Mouse (Mus musculus): ENCODE results near the gene Rheb.
"Not testable (repeated sequence)": the region's sequence is repeated elsewhere in the genome, so short reads cannot be mapped to it uniquely, and the experiment has no call there.

Gene Rheb

GRCm38 (mm10) chr5:24841662-24842273 lies 656 bp downstream of the Rheb start:
- DNase-seq (ENCODE audit: low read depth, low spot score) = no peak

GRCm38 (mm10) chr5:24840975-24841431 lies 1.4 kb downstream of the Rheb start:
- DNase-seq (ENCODE audit: low read depth, low spot score) = no peak

- no peak for DNase-seq (ENCODE audit: low read depth, low spot score)
Observed at GRCm38 (mm10) chr5:24834491-24834890, 7.9 kb downstream of the Rheb start.

GRCm38 (mm10) chr5:24831912-24832311 lies 10.5 kb downstream of the Rheb start:
- DNase-seq (ENCODE audit: low read depth, low spot score) = no peak

- no peak for DNase-seq (ENCODE audit: low read depth, low spot score)
Observed at GRCm38 (mm10) chr5:24828446-24828845, 14.0 kb downstream of the Rheb start.

- DNase-seq (ENCODE audit: low read depth, low spot score) = no peak
Observed at GRCm38 (mm10) chr5:24827173-24827572, 15.3 kb downstream of the Rheb start.

GRCm38 (mm10) chr5:24826056-24826770 lies 16.2 kb downstream of the Rheb start:
- DNase-seq (ENCODE audit: low read depth, low spot score) = no peak

- no peak for DNase-seq (ENCODE audit: low read depth, low spot score)
Observed at GRCm38 (mm10) chr5:24825365-24826055, 16.9 kb downstream of the Rheb start.

GRCm38 (mm10) chr5:24823864-24824405 lies 18.5 kb downstream of the Rheb start:
- no peak for DNase-seq (ENCODE audit: low read depth, low spot score)

GRCm38 (mm10) chr5:24822781-24823180 lies 19.6 kb downstream of the Rheb start:
- no peak for DNase-seq (ENCODE audit: low read depth, low spot score)

GRCm38 (mm10) chr5:24822231-24822630 lies 20.2 kb downstream of the Rheb start:
- not testable (repeated sequence) for DNase-seq (ENCODE audit: low read depth, low spot score)

- DNase-seq (ENCODE audit: low read depth, low spot score) = no peak
Observed at GRCm38 (mm10) chr5:24821403-24821841, 21.0 kb downstream of the Rheb start.

GRCm38 (mm10) chr5:24820627-24821026 lies 21.8 kb downstream of the Rheb start:
- DNase-seq (ENCODE audit: low read depth, low spot score) = no peak

- DNase-seq (ENCODE audit: low read depth, low spot score) = no peak
Observed at GRCm38 (mm10) chr5:24817191-24817590, 25.2 kb downstream of the Rheb start.

GRCm38 (mm10) chr5:24813946-24814345 lies 28.5 kb downstream of the Rheb start:
- DNase-seq (ENCODE audit: low read depth, low spot score) = no peak

GRCm38 (mm10) chr5:24813005-24813404 lies 29.4 kb downstream of the Rheb start:
- DNase-seq (ENCODE audit: low read depth, low spot score) = no peak

GRCm38 (mm10) chr5:24805222-24805621 lies 37.2 kb downstream of the Rheb start:
- DNase-seq (ENCODE audit: low read depth, low spot score) = no peak

GRCm38 (mm10) chr5:24804661-24805060 lies 37.8 kb downstream of the Rheb start:
- no peak for DNase-seq (ENCODE audit: low read depth, low spot score)

- DNase-seq (ENCODE audit: low read depth, low spot score) = no peak
Observed at GRCm38 (mm10) chr5:24801841-24802624, 40.4 kb downstream of the Rheb start.

GRCm38 (mm10) chr5:24800416-24800815 lies 42.0 kb downstream of the Rheb start:
- no peak for DNase-seq (ENCODE audit: low read depth, low spot score)

- DNase-seq (ENCODE audit: low read depth, low spot score) = no peak
Observed at GRCm38 (mm10) chr5:24798639-24799038, 43.8 kb downstream of the Rheb start.

All from ES-CJ7 (cell line).